Mouse (Mus musculus) adrenal gland, postnatal 4 days (tissue): Measurements from ENCODE around the gene Suco. TPM values are rescaled to one million over a fixed set of nuclear protein-coding genes. Genes with fewer than 3 reads are reported as not detected.

Source experiments
- DNase-seq, 2 experiments: peaks; one replicate each; pipeline ENCODE4 v3.0.0; 2021 to 2022; ENCODE audit warnings: low spot score in 2 of 2, mixed read lengths in 2 of 2
- total RNA-seq, 2 experiments: library from RNA; stranded (reverse); gene quantifications; 2 replicates each; pipeline ENCODE4 v1.2.3; 2021

Suco gene
- total RNA-seq, 2 experiments from 2014 or later: 45.6 to 50.3 TPM

GRCm38 (mm10) chr1:161791854-161792686 is 84.4 kb downstream of the Suco start:
- DNase-seq: no peak

GRCm38 (mm10) chr1:161788339-161788738 is 88.1 kb downstream of the Suco start, which contains the start of gene Fasl:
Fasl (minus strand) TSS chr1:161788495.
- DNase-seq: no peak

DNA sequence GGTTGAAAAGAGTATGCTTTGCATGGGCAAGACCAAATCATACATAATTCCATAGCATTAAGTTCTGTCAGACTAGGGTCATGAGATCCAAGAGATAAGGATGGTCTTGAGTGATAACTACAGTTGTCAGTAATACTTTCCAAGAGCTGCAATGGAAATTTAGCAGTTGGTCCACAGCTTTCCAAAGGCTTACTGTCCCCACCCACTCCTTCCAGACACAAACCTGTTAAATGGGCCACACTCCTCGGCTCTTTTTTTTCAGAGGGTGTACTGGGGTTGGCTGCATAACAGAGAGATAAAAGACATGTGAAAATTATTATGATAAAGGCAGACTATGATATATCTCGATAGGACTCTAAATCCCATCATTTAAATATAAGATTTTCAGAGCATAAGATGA is 93.8 kb downstream of the Suco start:
- no peak for DNase-seq

- no peak for DNase-seq
Measured at GRCm38 (mm10) chr1:161781594-161781993, 94.9 kb downstream of the Suco start.

DNA sequence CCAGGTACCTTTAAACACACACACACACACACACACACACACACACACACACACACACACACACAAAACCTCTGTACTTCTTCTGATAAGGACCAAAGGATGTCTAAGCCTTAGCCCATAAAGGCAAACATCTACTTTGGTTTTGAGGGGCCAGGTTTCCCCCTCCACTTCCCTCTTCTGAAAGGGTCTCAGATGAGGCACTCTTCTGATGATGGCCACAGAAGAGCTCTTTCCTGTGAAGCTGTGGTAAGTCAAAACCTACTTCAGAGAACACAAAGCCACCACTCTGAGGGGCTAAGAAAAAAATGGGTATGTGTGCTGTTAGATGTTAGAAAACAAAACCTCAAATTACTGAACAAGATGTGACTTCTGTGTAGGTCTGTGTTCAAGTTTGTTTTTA is 97.4 kb downstream of the Suco start:
- DNase-seq: no peak

DNA sequence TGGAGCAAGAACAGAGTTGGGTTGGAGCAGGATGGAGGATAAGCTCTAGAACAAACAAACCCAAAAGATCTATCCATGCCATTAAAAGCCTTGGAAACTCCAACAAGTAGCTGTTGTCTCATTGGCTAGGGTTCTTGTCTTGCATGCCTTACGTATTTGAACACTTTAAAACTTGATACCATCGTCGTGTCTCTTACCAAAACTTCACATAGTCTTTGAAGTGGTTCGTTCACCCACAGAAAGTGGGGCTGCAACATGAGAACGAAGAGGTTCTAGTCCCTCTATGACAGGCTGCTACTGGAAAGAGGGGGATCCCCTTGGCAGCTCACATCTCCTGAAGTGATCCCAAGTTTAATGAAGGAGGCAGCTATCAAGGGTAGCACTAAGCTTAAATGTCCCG is 101.3 kb downstream of the Suco start:
- no peak for DNase-seq

GRCm38 (mm10) chr1:161771293-161771692 is 105.2 kb downstream of the Suco start:
- no peak for DNase-seq

GRCm38 (mm10) chr1:161769329-161769728 is 107.2 kb downstream of the Suco start:
- DNase-seq: no peak

- no peak for DNase-seq
Measured at GRCm38 (mm10) chr1:161767101-161767524, 109.4 kb downstream of the Suco start.

- DNase-seq: no peak
Measured at GRCm38 (mm10) chr1:161766656-161767055, 109.8 kb downstream of the Suco start.

Other genes with a start within 250 kb of the Suco start
- not detected for gene Fasl, start 88.2 kb downstream of the Suco start, total RNA-seq
- 10 to 100 TPM; 22.2 to 27.0 TPM for gene Pigc, start 92.5 kb upstream of the Suco start, total RNA-seq
- gene 4930558K02Rik, start 103.0 kb upstream of the Suco start, total RNA-seq: under 1 TPM in 1 of 2 experiments, not detected in 1; 0.31 TPM